Mouse (Mus musculus) lung, postnatal 25 days (tissue): ENCODE measurements around the gene Olfr1489.
"Not testable (repeated sequence)": the region's sequence is repeated elsewhere in the genome, so short reads cannot be mapped to it uniquely, and the experiment has no call there.

Source experiments
- DNase-seq: peaks from one replicate; pipeline ENCODE4 v3.0.0; 2022; ENCODE audit warnings: low spot score

The Olfr1489 gene

GRCm38 (mm10) chr19:13631321-13631720 is at the start of gene Olfr1489:
Olfr1489 (plus strand) TSS chr19:13631621.
- no peak for DNase-seq

- no peak for DNase-seq
Observed at GRCm38 (mm10) chr19:13583211-13583610, 48.2 kb upstream of the Olfr1489 start, which contains the start of gene Olfr1484. Olfr1484 (plus strand) TSS chr19:13583511.

- not testable (repeated sequence) for DNase-seq
Observed at GRCm38 (mm10) chr19:13617075-13617474, 14.3 kb upstream of the Olfr1489 start, which contains the start of gene Olfr1487. Olfr1487 (plus strand) TSS chr19:13617375.

- DNase-seq: no peak
Observed at GRCm38 (mm10) chr19:13650791-13651190, 19.4 kb downstream of the Olfr1489 start, which contains the start of gene Olfr1490. Olfr1490 (plus strand) TSS chr19:13651091.
